Mouse (Mus musculus): ENCODE results near the gene Zfp787.
"Not testable (repeated sequence)": the region's sequence is repeated elsewhere in the genome, so short reads cannot be mapped to it uniquely, and the experiment has no call there.

Zfp787 gene

GRCm38 (mm10) chr7:6155901-6156411, at the start of gene Zfp787:
Gene Zfp787, minus strand, starts transcription at chr7:6155997.
- DNase-seq = peak; percentile 95

GRCm38 (mm10) chr7:6204200-6204599, 48.4 kb upstream of the Zfp787 start:
- no peak for DNase-seq

- DNase-seq = no peak
Measured at GRCm38 (mm10) chr7:6196790-6197189, 41.0 kb upstream of the Zfp787 start, which contains the start of gene Galp. Gene Galp, plus strand, starts transcription at chr7:6197090.

- no peak for DNase-seq
Measured at GRCm38 (mm10) chr7:6195777-6196176, 40.0 kb upstream of the Zfp787 start.

- DNase-seq = no peak
Measured at GRCm38 (mm10) chr7:6194129-6194528, 38.3 kb upstream of the Zfp787 start.

- peak; percentile 74 for DNase-seq
Measured at GRCm38 (mm10) chr7:6191376-6191775, 35.6 kb upstream of the Zfp787 start.

- no peak for DNase-seq
Measured at GRCm38 (mm10) chr7:6189542-6189941, 33.7 kb upstream of the Zfp787 start.

- DNase-seq = no peak
Measured at GRCm38 (mm10) chr7:6186756-6187155, 31.0 kb upstream of the Zfp787 start.

GRCm38 (mm10) chr7:6186176-6186575, 30.4 kb upstream of the Zfp787 start:
- DNase-seq = no peak

- DNase-seq = no peak
Measured at GRCm38 (mm10) chr7:6185391-6185790, 29.6 kb upstream of the Zfp787 start.

GRCm38 (mm10) chr7:6184521-6184920, 28.7 kb upstream of the Zfp787 start:
- DNase-seq = peak; percentile 59

- DNase-seq = peak; percentile 71
Measured at GRCm38 (mm10) chr7:6183802-6184201, 28.0 kb upstream of the Zfp787 start.

- no peak for DNase-seq
Measured at GRCm38 (mm10) chr7:6182882-6183281, 27.1 kb upstream of the Zfp787 start.

GRCm38 (mm10) chr7:6179013-6179412, 23.2 kb upstream of the Zfp787 start:
- peak; percentile 66 for DNase-seq

GRCm38 (mm10) chr7:6174365-6174987, 18.7 kb upstream of the Zfp787 start:
- not testable (repeated sequence) for DNase-seq

GRCm38 (mm10) chr7:6173872-6174271, 18.1 kb upstream of the Zfp787 start:
- DNase-seq = no peak

- no peak for DNase-seq
Measured at GRCm38 (mm10) chr7:6172674-6173244, 17.0 kb upstream of the Zfp787 start.

GRCm38 (mm10) chr7:6172006-6172649, 16.3 kb upstream of the Zfp787 start, which contains the start of gene Zfp444:
Gene Zfp444, plus strand, starts transcription at chr7:6172226.
- peak; percentile 98 for DNase-seq

GRCm38 (mm10) chr7:6171444-6172005, 15.7 kb upstream of the Zfp787 start:
- DNase-seq = peak; percentile 62

GRCm38 (mm10) chr7:6170871-6171270, 15.1 kb upstream of the Zfp787 start:
- no peak for DNase-seq

GRCm38 (mm10) chr7:6170391-6170790, 14.6 kb upstream of the Zfp787 start:
- DNase-seq = no peak

- DNase-seq = no peak
Measured at GRCm38 (mm10) chr7:6169403-6169802, 13.6 kb upstream of the Zfp787 start.

GRCm38 (mm10) chr7:6164671-6165070, 8.9 kb upstream of the Zfp787 start:
- DNase-seq = no peak

- DNase-seq = no peak
Measured at GRCm38 (mm10) chr7:6162172-6162571, 6.4 kb upstream of the Zfp787 start.
